Mouse (Mus musculus): ENCODE data around the gene Psmb3.

DNA sequence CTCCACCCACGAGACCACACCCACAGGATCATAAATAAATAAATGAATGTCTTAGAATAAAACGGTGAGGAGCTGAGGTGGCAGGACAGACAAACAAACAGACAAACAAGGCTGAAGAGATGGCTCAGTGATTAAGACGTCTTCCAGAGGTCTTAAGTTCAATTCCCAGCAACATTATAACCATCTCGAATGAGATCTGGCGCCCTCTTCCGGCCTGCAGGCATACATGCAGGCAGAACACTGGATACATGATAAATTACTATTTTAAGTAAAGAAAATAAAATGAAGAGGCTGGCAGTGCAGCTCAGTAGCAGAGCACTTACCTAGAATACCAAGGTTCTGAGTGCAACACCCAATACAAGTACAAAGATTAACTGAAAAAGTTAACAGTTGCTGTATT, 35.5 kb downstream of the Psmb3 start:
- TF ChIP-seq POLR2A (IDR thresholded peaks at IDR 0.05; ENCODE audit: low read depth, low read length) (no peak), CTCF (IDR thresholded peaks at IDR 0.05; ENCODE audit: extremely low read depth, insufficient read length, insufficient replicate concordance, low read depth, low read length) (peak; percentile 31; the same call in 1 of the 2 replicates)
